Comparison of ENCODE assay signal across 8 mouse cellular contexts in genomic region chr10:76257719-76258390, GRCm38 (mm10). TPM values are rescaled to one million over a fixed set of nuclear protein-coding genes. Genes with fewer than 3 reads are reported as not detected.
A peak's percentile ranks its signal among the peaks of the same experiment; 100 is the strongest.
DNase-seq lines count a peak whose midpoint lies in the region; ATAC-seq lines count a peak whose summit lies in the region.

No protein-coding gene starts in this region.

- intact Hi-C loops in left cerebral cortex, postnatal 4 days (cut with DNase I) = no loop called here

- peaks cover 4% of the 10 kb centered on the region; the same call in 1 of the 2 replicates for H3K4me1 ChIP-seq in forebrain, embryonic 13.5 days

- 91% methylated on average over 12 of the region's 12 CpGs for WGBS in forebrain, embryonic 13.5 days

- peak; percentile 31 for DNase-seq in left cerebral cortex, postnatal 4 days
- DNase-seq in left cerebral cortex, adult 8-10 months (ENCODE audit: low spot score in 2 of 2) = no peak
- peak; percentile 69 for DNase-seq in fibroblast of lung, adult 2 months (ENCODE audit: low read depth)
- peak; percentile 86 for DNase-seq in heart, postnatal 4 days
- no peak for DNase-seq in thymus, adult 18-20 months

- peak; percentile 84 for ATAC-seq in megakaryocyte-erythroid progenitor cell, adult 5-6 weeks (replicated peaks; ENCODE audit: low FRiP score, low TSS enrichment, poor library complexity, severe bottlenecking)
- no peak for ATAC-seq in frontal cortex, adult (ENCODE audit: low TSS enrichment)
- no peak for ATAC-seq in forebrain, embryonic 13.5 days

- H3K27ac ChIP-seq in forebrain, embryonic 13.5 days = no peak overlapping the region

- no peak overlapping the region for H3K9ac ChIP-seq in forebrain, embryonic 13.5 days

- H3K4me3 ChIP-seq in forebrain, embryonic 13.5 days = no peak overlapping the region

- peaks cover 7% of the 10 kb centered on the region; the same call in 1 of the 2 replicates for H3K36me3 ChIP-seq in forebrain, embryonic 13.5 days (ENCODE audit: poor library complexity, severe bottlenecking)

- H3K27me3 ChIP-seq in forebrain, embryonic 13.5 days = no peaks in the 10 kb centered on the region

- H3K9me3 ChIP-seq in forebrain, embryonic 13.5 days (replicated peaks) = no peaks in the 10 kb centered on the region

- H3K4me2 ChIP-seq in forebrain, embryonic 13.5 days = no peak overlapping the region

RNA-seq across cellular contexts. Expression of gene S100b, which starts 4.2 kb away (rescaled TPM):
- 1 to 10 TPM; 5.4 to 6.4 TPM for total RNA-seq in left cerebral cortex, postnatal 4 days (2021)
- 100 to 1,000 TPM; 175 to 204 (median 187) TPM for total RNA-seq in left cerebral cortex, adult 8-10 months (2022)
- 1 to 10 TPM; 1.2 to 1.9 TPM for total RNA-seq in heart, postnatal 4 days (2021)
- not detected in 2 replicates for total RNA-seq in megakaryocyte-erythroid progenitor cell, adult 5-6 weeks (2014; fragmentation: Nextera tagmentation)
- not detected in 2 replicates for total RNA-seq in megakaryocyte-erythroid progenitor cell, adult 5-6 weeks (2017)
- 0.47 TPM in 1 of 2 replicates, not detected in the other for polyA plus RNA-seq in forebrain, embryonic 13.5 days (2015; fragmentation: Nextera tagmentation; extraction: Ambion mirVana)

RNA-seq across cellular contexts. Expression of gene Prmt2, which starts 20.2 kb away (rescaled TPM):
- 100 to 1,000 TPM; 145 to 146 TPM for total RNA-seq in left cerebral cortex, postnatal 4 days (2021)
- total RNA-seq in left cerebral cortex, adult 8-10 months (2022) = 10 to 100 TPM; 46.5 to 57.7 (median 56.5) TPM
- 10 to 100 TPM; 23.8 to 26.5 TPM for total RNA-seq in heart, postnatal 4 days (2021)
- 0.59 and 2.0 TPM in 2 replicates for total RNA-seq in megakaryocyte-erythroid progenitor cell, adult 5-6 weeks (2014; fragmentation: Nextera tagmentation)
- total RNA-seq in megakaryocyte-erythroid progenitor cell, adult 5-6 weeks (2017) = 0.42 and 3.7 TPM in 2 replicates
- 173 and 181 TPM in 2 replicates for polyA plus RNA-seq in forebrain, embryonic 13.5 days (2015; fragmentation: Nextera tagmentation; extraction: Ambion mirVana)

Comparison
In these comparisons a context has a peak if more than half of its experiments do, and no peak if none do; other contexts are left out.
1. DNase-seq: peak in left cerebral cortex, postnatal 4 days (single experiment), fibroblast of lung, adult 2 months (single experiment) and heart, postnatal 4 days (single experiment); none in left cerebral cortex, adult 8-10 months (0 of 2) and thymus, adult 18-20 months (0 of 2).
2. RNA of gene S100b, which starts 4.2 kb away (total RNA-seq): 175 to 204 TPM in left cerebral cortex, adult 8-10 months; 5.4 to 6.4 TPM in left cerebral cortex, postnatal 4 days, 1.2 to 1.9 TPM in heart, postnatal 4 days and not detected in megakaryocyte-erythroid progenitor cell, adult 5-6 weeks; every median in the first group is over 10 times any median in the second.
3. RNA of gene Prmt2, which starts 20.2 kb away (total RNA-seq): 145 to 146 TPM in left cerebral cortex, postnatal 4 days, 46.5 to 57.7 TPM in left cerebral cortex, adult 8-10 months and 23.8 to 26.5 TPM in heart, postnatal 4 days; 0.42 to 3.7 TPM in megakaryocyte-erythroid progenitor cell, adult 5-6 weeks; every median in the first group is over 4 times any median in the second.